Mouse (Mus musculus): ENCODE results near the gene Nfia. TPM values are rescaled to one million over a fixed set of nuclear protein-coding genes. Genes with fewer than 3 reads are reported as not detected.

Gene Nfia
- polyA plus RNA-seq, 2 experiments = 51.9 to 71.2 TPM

GRCm38 (mm10) chr4:97914761-97915160 lies 142.2 kb downstream of the Nfia start:
- no peak for TF ChIP-seq POLR2A (IDR thresholded peaks at IDR 0.05; ENCODE audit: borderline replicate concordance, extremely low read depth, insufficient read depth, insufficient read length)
- Histone ChIP-seq H3K27ac (replicated peaks; ENCODE audit: low read depth, low read length) (no peak overlapping the region), H3K4me1 (ENCODE audit: control insufficient read depth, insufficient read depth, low read length) (peaks cover 22% of the 10 kb centered on the region), H3K27me3 (ENCODE audit: control insufficient read depth, insufficient read depth, low read length) (no peaks in the 10 kb centered on the region), H3K4me3 (replicated peaks; ENCODE audit: low read length) (no peak overlapping the region), H3K9me3 (ENCODE audit: control insufficient read depth, low read length) (no peaks in the 10 kb centered on the region), H3K36me3 (ENCODE audit: control insufficient read depth, insufficient read depth, low read length) (peaks cover 5% of the 10 kb centered on the region; the same call in 1 of the 2 replicates), H3K9ac (ENCODE audit: low read depth, low read length, severe bottlenecking) (no peak overlapping the region), H3K4me2 (replicated peaks; ENCODE audit: low read depth, low read length, severe bottlenecking) (no peak overlapping the region)
- WGBS = 92% methylated on average over 5 of the region's 5 CpGs
- no peak for ATAC-seq (ENCODE audit: low FRiP score, low read depth)
- no peak for DNase-seq (ENCODE audit: low spot score)

GRCm38 (mm10) chr4:97917568-97917967 lies 145.0 kb downstream of the Nfia start:
- 81% methylated on average over 6 of the region's 6 CpGs for WGBS

GRCm38 (mm10) chr4:97918675-97919074 lies 146.1 kb downstream of the Nfia start:
- H3K36me3 ChIP-seq (ENCODE audit: control insufficient read depth, insufficient read depth, low read length) = no peaks in the 10 kb centered on the region
- no peak overlapping the region for H3K27ac ChIP-seq (replicated peaks; ENCODE audit: low read depth, low read length)
- no peak overlapping the region for H3K4me2 ChIP-seq (replicated peaks; ENCODE audit: low read depth, low read length, severe bottlenecking)
- H3K9me3 ChIP-seq (ENCODE audit: control insufficient read depth, low read length) = no peaks in the 10 kb centered on the region
- ATAC-seq (ENCODE audit: low FRiP score, low read depth) (no peak), DNase-seq (ENCODE audit: low spot score) (no peak)
- peaks cover 24% of the 10 kb centered on the region for H3K4me1 ChIP-seq (ENCODE audit: control insufficient read depth, insufficient read depth, low read length)
- H3K27me3 ChIP-seq (ENCODE audit: control insufficient read depth, insufficient read depth, low read length) = no peaks in the 10 kb centered on the region
- WGBS = 62% methylated on average over 3 of the region's 3 CpGs
- no peak overlapping the region for H3K9ac ChIP-seq (ENCODE audit: low read depth, low read length, severe bottlenecking)
- no peak for TF ChIP-seq POLR2A (IDR thresholded peaks at IDR 0.05; ENCODE audit: borderline replicate concordance, extremely low read depth, insufficient read depth, insufficient read length)
- H3K4me3 ChIP-seq (replicated peaks; ENCODE audit: low read length) = no peak overlapping the region

More at GRCm38 (mm10) chr4:97917568-97917967, 145.0 kb downstream of the Nfia start:
- H3K9ac ChIP-seq (ENCODE audit: low read depth, low read length, severe bottlenecking) = no peak overlapping the region
- TF ChIP-seq POLR2A (IDR thresholded peaks at IDR 0.05; ENCODE audit: borderline replicate concordance, extremely low read depth, insufficient read depth, insufficient read length) = no peak
- H3K27me3 ChIP-seq (ENCODE audit: control insufficient read depth, insufficient read depth, low read length) = no peaks in the 10 kb centered on the region
- no peak overlapping the region for H3K27ac ChIP-seq (replicated peaks; ENCODE audit: low read depth, low read length)
- H3K9me3 ChIP-seq (ENCODE audit: control insufficient read depth, low read length) = no peaks in the 10 kb centered on the region
- DNase-seq (ENCODE audit: low spot score) (no peak), ATAC-seq (ENCODE audit: low FRiP score, low read depth) (no peak)
- H3K4me3 ChIP-seq (replicated peaks; ENCODE audit: low read length) = no peak overlapping the region
- no peak overlapping the region for H3K4me2 ChIP-seq (replicated peaks; ENCODE audit: low read depth, low read length, severe bottlenecking)
- H3K4me1 ChIP-seq (ENCODE audit: control insufficient read depth, insufficient read depth, low read length) = peaks cover 24% of the 10 kb centered on the region
- no peaks in the 10 kb centered on the region for H3K36me3 ChIP-seq (ENCODE audit: control insufficient read depth, insufficient read depth, low read length)

GRCm38 (mm10) chr4:97919773-97920172 lies 147.2 kb downstream of the Nfia start:
- H3K27me3 ChIP-seq (ENCODE audit: control insufficient read depth, insufficient read depth, low read length) = no peaks in the 10 kb centered on the region
- no peak overlapping the region for H3K4me2 ChIP-seq (replicated peaks; ENCODE audit: low read depth, low read length, severe bottlenecking)
- H3K4me3 ChIP-seq (replicated peaks; ENCODE audit: low read length) = no peak overlapping the region
- no peak for TF ChIP-seq POLR2A (IDR thresholded peaks at IDR 0.05; ENCODE audit: borderline replicate concordance, extremely low read depth, insufficient read depth, insufficient read length)
- H3K9me3 ChIP-seq (ENCODE audit: control insufficient read depth, low read length) = no peaks in the 10 kb centered on the region
- DNase-seq (ENCODE audit: low spot score) (no peak), ATAC-seq (ENCODE audit: low FRiP score, low read depth) (no peak)
- H3K36me3 ChIP-seq (ENCODE audit: control insufficient read depth, insufficient read depth, low read length) = no peaks in the 10 kb centered on the region
- WGBS = 46% methylated on average over 2 of the region's 2 CpGs
- no peak overlapping the region for H3K9ac ChIP-seq (ENCODE audit: low read depth, low read length, severe bottlenecking)
- peaks cover 25% of the 10 kb centered on the region for H3K4me1 ChIP-seq (ENCODE audit: control insufficient read depth, insufficient read depth, low read length)
- H3K27ac ChIP-seq (replicated peaks; ENCODE audit: low read depth, low read length) = no peak overlapping the region

GRCm38 (mm10) chr4:97920287-97921079 lies 147.9 kb downstream of the Nfia start:
- H3K27ac ChIP-seq (replicated peaks; ENCODE audit: low read depth, low read length) = peak overlapping the region; percentile 55; the same call in 1 of the 2 replicates
- WGBS = 52% methylated on average over 10 of the region's 10 CpGs

More at GRCm38 (mm10) chr4:97920287-97921079, 147.9 kb downstream of the Nfia start:
- Histone ChIP-seq H3K9ac (ENCODE audit: low read depth, low read length, severe bottlenecking) (no peak overlapping the region; the same call in 1 of the 2 replicates), H3K36me3 (ENCODE audit: control insufficient read depth, insufficient read depth, low read length) (no peaks in the 10 kb centered on the region), H3K9me3 (ENCODE audit: control insufficient read depth, low read length) (no peaks in the 10 kb centered on the region), H3K27me3 (ENCODE audit: control insufficient read depth, insufficient read depth, low read length) (no peaks in the 10 kb centered on the region), H3K4me1 (ENCODE audit: control insufficient read depth, insufficient read depth, low read length) (peaks cover 31% of the 10 kb centered on the region), H3K4me3 (replicated peaks; ENCODE audit: low read length) (no peak overlapping the region), H3K4me2 (replicated peaks; ENCODE audit: low read depth, low read length, severe bottlenecking) (no peak overlapping the region; the same call in 1 of the 2 replicates)
- ATAC-seq (ENCODE audit: low FRiP score, low read depth) = no peak
- DNase-seq (ENCODE audit: low spot score) = no peak
- TF ChIP-seq POLR2A (IDR thresholded peaks at IDR 0.05; ENCODE audit: borderline replicate concordance, extremely low read depth, insufficient read depth, insufficient read length) = no peak

Measured in limb, embryonic 14.5 days (tissue).